22 mouse cellular contexts compared by ENCODE assay signal in genomic region chr4:133442194-133442593, GRCm38 (mm10). TPM values are rescaled to one million over a fixed set of nuclear protein-coding genes. Genes with fewer than 3 reads are reported as not detected.
A peak's percentile ranks its signal among the peaks of the same experiment; 100 is the strongest.
DNase-seq lines count a peak whose midpoint lies in the region; ATAC-seq lines count a peak whose summit lies in the region.
"Had no signal": no experiment of that assay in that cellular context is flagged by ENCODE, and none has a peak within 500 bp of the region (broad histone marks: within the 10 kb centered on the region; RNA-seq: fewer than 3 reads in every experiment).

No protein-coding gene starts in this region.

- 62% methylated on average over 3 of the region's 3 CpGs for WGBS in heart, embryonic 13.5 days
- WGBS in midbrain, embryonic 10.5 days = 45% methylated on average over 3 of the region's 3 CpGs
- 39% methylated on average over 3 of the region's 3 CpGs for WGBS in midbrain, embryonic 14.5 days
- 29% methylated on average over 3 of the region's 3 CpGs for WGBS in embryonic facial prominence, embryonic 13.5 days

- no peak overlapping the region for H3K4me3 ChIP-seq in heart, embryonic 13.5 days
- no peak overlapping the region for H3K4me3 ChIP-seq in midbrain, embryonic 10.5 days
- no peak overlapping the region for H3K4me3 ChIP-seq in midbrain, embryonic 14.5 days (replicated peaks; ENCODE audit: low read depth, low read length)
- H3K4me3 ChIP-seq in embryonic facial prominence, embryonic 13.5 days = no peak overlapping the region
- H3K4me3 ChIP-seq: erythroblast, embryonic 14.5 days; heart, adult 2 months; layer of hippocampus, adult 2 months; left cerebral cortex, adult 2 months; midbrain, embryonic 12.5 days; myocyte; neural tube, embryonic 15.5 days had no signal

- no peak for DNase-seq in heart, adult 11 months
- no peak for DNase-seq in midbrain, embryonic 10.5 days (ENCODE audit: low spot score)
- no peak for DNase-seq in midbrain, embryonic 14.5 days
- DNase-seq in layer of hippocampus, postnatal 25 days (ENCODE audit: extremely low spot score in 1 of 2, low spot score in 1 of 2) = no peak
- DNase-seq in adrenal gland, postnatal 14 days = no peak
- DNase-seq: cerebellum, adult 9-11 months; heart, adult 2 months; kidney, adult 11 months; kidney, postnatal 10 days; right cerebral cortex, postnatal 25 days; thymus, postnatal 36 days had no signal

- H3K9me3 ChIP-seq in heart, embryonic 13.5 days = no peaks in the 10 kb centered on the region
- no peaks in the 10 kb centered on the region for H3K9me3 ChIP-seq in midbrain, embryonic 10.5 days (replicated peaks)
- no peaks in the 10 kb centered on the region for H3K9me3 ChIP-seq in midbrain, embryonic 14.5 days (ENCODE audit: control insufficient read depth, low read length)
- no peaks in the 10 kb centered on the region for H3K9me3 ChIP-seq in embryonic facial prominence, embryonic 13.5 days
- H3K9me3 ChIP-seq: midbrain, embryonic 12.5 days; neural tube, embryonic 15.5 days had no signal

- H3K4me1 ChIP-seq in heart, embryonic 13.5 days = peaks cover 19% of the 10 kb centered on the region
- H3K4me1 ChIP-seq in midbrain, embryonic 10.5 days = peaks cover 52% of the 10 kb centered on the region
- peaks cover 15% of the 10 kb centered on the region for H3K4me1 ChIP-seq in midbrain, embryonic 14.5 days (ENCODE audit: control insufficient read depth, insufficient read depth, low read length)
- peaks cover 37% of the 10 kb centered on the region for H3K4me1 ChIP-seq in embryonic facial prominence, embryonic 13.5 days

- peak overlapping the region; percentile 81 for H3K27ac ChIP-seq in heart, embryonic 13.5 days (replicated peaks)
- H3K27ac ChIP-seq in midbrain, embryonic 10.5 days (replicated peaks) = peak overlapping the region; percentile 75; the same call in 1 of the 2 replicates
- H3K27ac ChIP-seq in midbrain, embryonic 14.5 days (replicated peaks; ENCODE audit: low read depth, low read length) = no peak overlapping the region
- H3K27ac ChIP-seq in embryonic facial prominence, embryonic 13.5 days = peak overlapping the region; percentile 76
- H3K27ac ChIP-seq: heart, adult 2 months; midbrain, embryonic 12.5 days had no signal

- H3K27me3 ChIP-seq in heart, embryonic 13.5 days (replicated peaks) = peaks cover 14% of the 10 kb centered on the region; the same call in 1 of the 2 replicates
- H3K27me3 ChIP-seq in midbrain, embryonic 10.5 days (ENCODE audit: low read depth, poor library complexity, severe bottlenecking) = peaks cover 16% of the 10 kb centered on the region
- H3K27me3 ChIP-seq in midbrain, embryonic 14.5 days (ENCODE audit: control insufficient read depth, insufficient read depth, low read length) = no peaks in the 10 kb centered on the region
- H3K27me3 ChIP-seq in embryonic facial prominence, embryonic 13.5 days = no peaks in the 10 kb centered on the region
- H3K27me3 ChIP-seq: midbrain, embryonic 12.5 days; neural tube, embryonic 15.5 days; Patski had no signal

- no peak for ATAC-seq in heart, embryonic 13.5 days (ENCODE audit: extremely low read depth, insufficient number of reproducible peaks, low FRiP score, low TSS enrichment)
- no peak for ATAC-seq in midbrain, embryonic 14.5 days (ENCODE audit: low FRiP score, low TSS enrichment)
- ATAC-seq in embryonic facial prominence, embryonic 13.5 days (ENCODE audit: insufficient number of reproducible peaks, insufficient read depth, low FRiP score, low TSS enrichment, low read depth) = no peak
- ATAC-seq: Patski had no signal

- H3K36me3 ChIP-seq in heart, embryonic 13.5 days = no peaks in the 10 kb centered on the region
- no peaks in the 10 kb centered on the region for H3K36me3 ChIP-seq in midbrain, embryonic 10.5 days
- H3K36me3 ChIP-seq in midbrain, embryonic 14.5 days (ENCODE audit: control insufficient read depth, insufficient read depth, low read length) = no peaks in the 10 kb centered on the region
- no peaks in the 10 kb centered on the region for H3K36me3 ChIP-seq in embryonic facial prominence, embryonic 13.5 days
- H3K36me3 ChIP-seq: midbrain, embryonic 12.5 days; neural tube, embryonic 15.5 days had no signal

- H3K9ac ChIP-seq in heart, embryonic 13.5 days = no peak overlapping the region
- no peak overlapping the region for H3K9ac ChIP-seq in midbrain, embryonic 14.5 days (replicated peaks; ENCODE audit: low read length)
- H3K9ac ChIP-seq in embryonic facial prominence, embryonic 13.5 days = no peak overlapping the region
- H3K9ac ChIP-seq: midbrain, embryonic 12.5 days; neural tube, embryonic 15.5 days had no signal

- no peak overlapping the region for H3K4me2 ChIP-seq in heart, embryonic 13.5 days
- H3K4me2 ChIP-seq in midbrain, embryonic 14.5 days (ENCODE audit: low read length) = no peak overlapping the region
- no peak overlapping the region for H3K4me2 ChIP-seq in embryonic facial prominence, embryonic 13.5 days
- H3K4me2 ChIP-seq: midbrain, embryonic 12.5 days; neural tube, embryonic 15.5 days had no signal

RNA-seq across cellular contexts. Expression of gene Tent5b, which starts 37.7 kb away (rescaled TPM):
- polyA plus RNA-seq in heart, embryonic 13.5 days (2015; fragmentation: Nextera tagmentation; extraction: Ambion mirVana) = 0.36 and 0.69 TPM in 2 replicates
- 0.58 and 0.86 TPM in 2 replicates for polyA plus RNA-seq in midbrain, embryonic 10.5 days (2016; fragmentation: Nextera tagmentation; extraction: Ambion mirVana)
- 0.09 and 0.15 TPM in 2 replicates for polyA plus RNA-seq in midbrain, embryonic 14.5 days (2014; fragmentation: Nextera tagmentation; extraction: Ambion mirVana)
- 1.4 and 1.5 TPM in 2 replicates for polyA plus RNA-seq in embryonic facial prominence, embryonic 13.5 days (2015; fragmentation: Nextera tagmentation; extraction: Ambion mirVana)
- not detected for total RNA-seq in layer of hippocampus, postnatal 25 days (2021)
- 0.67 and 2.0 TPM in 2 replicates for total RNA-seq in adrenal gland, postnatal 14 days (2021)
- total RNA-seq: hematopoietic stem cell, adult 5-6 weeks; layer of hippocampus, adult 2 months; left cerebral cortex, adult 2 months had no signal
- polyA plus RNA-seq: erythroblast, embryonic 14.5 days had no signal

RNA-seq across cellular contexts. Expression of gene Trnp1, which starts 56.2 kb away (rescaled TPM):
- 0.76 and 0.78 TPM in 2 replicates for polyA plus RNA-seq in heart, embryonic 13.5 days (2015; fragmentation: Nextera tagmentation; extraction: Ambion mirVana)
- polyA plus RNA-seq in midbrain, embryonic 10.5 days (2016; fragmentation: Nextera tagmentation; extraction: Ambion mirVana) = 0.68 and 1.0 TPM in 2 replicates
- polyA plus RNA-seq in midbrain, embryonic 14.5 days (2014; fragmentation: Nextera tagmentation; extraction: Ambion mirVana) = 5.5 and 7.8 TPM in 2 replicates
- polyA plus RNA-seq in embryonic facial prominence, embryonic 13.5 days (2015; fragmentation: Nextera tagmentation; extraction: Ambion mirVana) = 3.7 and 4.0 TPM in 2 replicates
- 100 to 1,000 TPM; 183 to 201 TPM for total RNA-seq in layer of hippocampus, postnatal 25 days (2021)
- total RNA-seq in adrenal gland, postnatal 14 days (2021) = 4.0 and 8.6 TPM in 2 replicates
- total RNA-seq: hematopoietic stem cell, adult 5-6 weeks had no signal
- polyA plus RNA-seq: erythroblast, embryonic 14.5 days; liver, embryonic 16.5 days had no signal
